Mouse (Mus musculus) heart, embryonic 15.5 days (tissue): ENCODE measurements at regions not wholly inside any gene's neighbourhood (a gene's known extent, or its start where the extent isn't known, plus 50 kb on each side); places are given as distances from the start of the nearest gene placed in this dataset.

Experiments used
- ATAC-seq: fragments of 200-750 bp; cut with Nextera tagmentation; replicated peaks from 2 replicates; pipeline ENCODE4 v1.8.0; 2017; ENCODE audit warnings: low read depth, moderate TSS enrichment; ENCODE audit not compliant: insufficient number of reproducible peaks, insufficient read depth, low FRiP score
- H3K27ac ChIP-seq: fragments of 300-500 bp; sonication (generic); 2 replicates; pipeline ENCODE4 v1.5.1; 2015; ENCODE audit warnings: mild to moderate bottlenecking, inconsistent platforms
- H3K27me3 ChIP-seq: fragments of 300-500 bp; sonication (generic); 2 replicates; pipeline ENCODE4 v1.6.1; 2015; ENCODE audit warnings: inconsistent platforms
- H3K36me3 ChIP-seq: fragments of 300-500 bp; sonication (generic); 2 replicates; pipeline ENCODE4 v1.6.1; 2015; ENCODE audit warnings: mild to moderate bottlenecking, inconsistent platforms
- H3K4me1 ChIP-seq: fragments of 300-500 bp; sonication (generic); replicated peaks from 2 replicates; pipeline ENCODE4 v1.6.1; 2015; ENCODE audit warnings: inconsistent platforms
- H3K4me2 ChIP-seq: fragments of 300-500 bp; sonication (generic); 2 replicates; pipeline ENCODE4 v1.6.1; 2015; ENCODE audit warnings: inconsistent platforms, mild to moderate bottlenecking, moderate library complexity
- H3K4me3 ChIP-seq: fragments of 300-500 bp; sonication (generic); 2 replicates; pipeline ENCODE4 v1.5.1; 2015; ENCODE audit warnings: mild to moderate bottlenecking, inconsistent platforms
- H3K9ac ChIP-seq: fragments of 300-500 bp; sonication (generic); 2 replicates; pipeline ENCODE4 v1.6.1; 2015; ENCODE audit warnings: mild to moderate bottlenecking, inconsistent platforms
- H3K9me3 ChIP-seq: fragments of 300-500 bp; sonication (generic); replicated peaks from 2 replicates; pipeline ENCODE4 v1.6.1; 2016; ENCODE audit warnings: inconsistent platforms
- WGBS: fragments of 180-500 bp; shearing (Covaris S2); methylation state at CpG from one replicate; pipeline ENCODE4 v1.1.7; 2015; ENCODE audit warnings: mixed read lengths; 5-methylcytosine and 5-hydroxymethylcytosine counted together

- H3K27me3 ChIP-seq, result no peaks in the 10 kb centered on the region
- H3K4me2 ChIP-seq, result no peak overlapping the region
- H3K36me3 ChIP-seq, result no peaks in the 10 kb centered on the region
- no peaks in the 10 kb centered on the region for H3K9me3 ChIP-seq
- 56% methylated on average over 2 of the region's 2 CpGs for WGBS
- no peak overlapping the region for H3K27ac ChIP-seq
- no peaks in the 10 kb centered on the region for H3K4me1 ChIP-seq
- H3K9ac ChIP-seq, result no peak overlapping the region
- H3K4me3 ChIP-seq, result no peak overlapping the region
- ATAC-seq, result no peak
Measured at GRCm38 (mm10) chr14:114662028-114662427, 430.0 kb upstream of the Gpc5 start.

GRCm38 (mm10) chr14:114685133-114685532 is 406.9 kb upstream of the Gpc5 start:
- no peaks in the 10 kb centered on the region for H3K9me3 ChIP-seq
- 63% methylated on average over 1 of the region's 1 CpGs for WGBS
- H3K27ac ChIP-seq, result no peak overlapping the region
- H3K36me3 ChIP-seq, result no peaks in the 10 kb centered on the region
- no peak overlapping the region for H3K4me2 ChIP-seq
- H3K4me1 ChIP-seq, result no peaks in the 10 kb centered on the region
- no peak for ATAC-seq
- no peak overlapping the region for H3K9ac ChIP-seq
- no peak overlapping the region for H3K4me3 ChIP-seq
- H3K27me3 ChIP-seq, result no peaks in the 10 kb centered on the region

- Histone ChIP-seq H3K27me3 (no peaks in the 10 kb centered on the region), H3K36me3 (no peaks in the 10 kb centered on the region), H3K4me1 (no peaks in the 10 kb centered on the region), H3K4me3 (no peak overlapping the region), H3K9me3 (no peaks in the 10 kb centered on the region), H3K9ac (no peak overlapping the region), H3K4me2 (no peak overlapping the region), H3K27ac (no peak overlapping the region)
- 57% methylated on average over 1 of the region's 1 CpGs for WGBS
- ATAC-seq, result no peak
Measured at GRCm38 (mm10) chr14:114694930-114695329, 397.1 kb upstream of the Gpc5 start.

- no peaks in the 10 kb centered on the region for H3K4me1 ChIP-seq
- ATAC-seq, result no peak
- no peaks in the 10 kb centered on the region for H3K36me3 ChIP-seq
- H3K4me2 ChIP-seq, result no peak overlapping the region
- H3K4me3 ChIP-seq, result no peak overlapping the region
- no peak overlapping the region for H3K27ac ChIP-seq
- no peaks in the 10 kb centered on the region for H3K27me3 ChIP-seq
- H3K9ac ChIP-seq, result no peak overlapping the region
- no peaks in the 10 kb centered on the region for H3K9me3 ChIP-seq
- WGBS, result 49% methylated on average over 4 of the region's 4 CpGs
Measured at GRCm38 (mm10) chr14:114697543-114697942, 394.5 kb upstream of the Gpc5 start.

- 32% methylated on average over 1 of the region's 1 CpGs for WGBS
- ATAC-seq, result no peak
Measured at GRCm38 (mm10) chr14:114723080-114723479, 368.9 kb upstream of the Gpc5 start.

GRCm38 (mm10) chr14:114767323-114767722 is 324.7 kb upstream of the Gpc5 start:
- Histone ChIP-seq H3K4me3 (no peak overlapping the region), H3K27ac (no peak overlapping the region), H3K9ac (no peak overlapping the region), H3K9me3 (no peaks in the 10 kb centered on the region), H3K4me2 (no peak overlapping the region), H3K27me3 (no peaks in the 10 kb centered on the region), H3K4me1 (no peaks in the 10 kb centered on the region), H3K36me3 (no peaks in the 10 kb centered on the region)
- ATAC-seq, result no peak
- 79% methylated on average over 5 of the region's 5 CpGs for WGBS

More at GRCm38 (mm10) chr14:114723080-114723479, 368.9 kb upstream of the Gpc5 start:
- Histone ChIP-seq H3K27ac (no peak overlapping the region), H3K4me3 (no peak overlapping the region), H3K4me2 (no peak overlapping the region), H3K9ac (no peak overlapping the region), H3K36me3 (no peaks in the 10 kb centered on the region), H3K4me1 (no peaks in the 10 kb centered on the region), H3K9me3 (no peaks in the 10 kb centered on the region), H3K27me3 (no peaks in the 10 kb centered on the region)

- no peaks in the 10 kb centered on the region for H3K4me1 ChIP-seq
- H3K36me3 ChIP-seq, result no peaks in the 10 kb centered on the region
- H3K9me3 ChIP-seq, result no peaks in the 10 kb centered on the region
- no peak overlapping the region for H3K9ac ChIP-seq
- WGBS, result 60% methylated on average over 2 of the region's 2 CpGs
- H3K27me3 ChIP-seq, result no peaks in the 10 kb centered on the region
- H3K4me2 ChIP-seq, result no peak overlapping the region
- no peak for ATAC-seq
- H3K27ac ChIP-seq, result no peak overlapping the region
- no peak overlapping the region for H3K4me3 ChIP-seq
Measured at GRCm38 (mm10) chr14:114776723-114777122, 315.3 kb upstream of the Gpc5 start.

- ATAC-seq, result no peak
- H3K4me1 ChIP-seq, result no peaks in the 10 kb centered on the region
- no peak overlapping the region for H3K27ac ChIP-seq
- H3K9ac ChIP-seq, result no peak overlapping the region
- H3K9me3 ChIP-seq, result no peaks in the 10 kb centered on the region
- H3K27me3 ChIP-seq, result no peaks in the 10 kb centered on the region
- WGBS, result 84% methylated on average over 3 of the region's 3 CpGs
- no peak overlapping the region for H3K4me2 ChIP-seq
- no peaks in the 10 kb centered on the region for H3K36me3 ChIP-seq
- no peak overlapping the region for H3K4me3 ChIP-seq
Measured at GRCm38 (mm10) chr14:114781821-114782220, 310.2 kb upstream of the Gpc5 start.

- no peak overlapping the region for H3K27ac ChIP-seq
- H3K4me1 ChIP-seq, result no peaks in the 10 kb centered on the region
- H3K36me3 ChIP-seq, result no peaks in the 10 kb centered on the region
- H3K4me3 ChIP-seq, result peak overlapping the region; percentile 30
- H3K9me3 ChIP-seq, result no peaks in the 10 kb centered on the region
- H3K9ac ChIP-seq, result no peak overlapping the region
- no peaks in the 10 kb centered on the region; the same call in 1 of the 2 replicates for H3K27me3 ChIP-seq
- 20% methylated on average over 13 of the region's 13 CpGs for WGBS
- peak overlapping the region; percentile 43; the same call in 1 of the 2 replicates for H3K4me2 ChIP-seq
- no peak for ATAC-seq
Measured at GRCm38 (mm10) chr14:114790946-114791830, 300.8 kb upstream of the Gpc5 start.

- Histone ChIP-seq H3K36me3 (no peaks in the 10 kb centered on the region), H3K27ac (no peak overlapping the region), H3K9me3 (no peaks in the 10 kb centered on the region), H3K4me3 (no peak overlapping the region), H3K4me2 (no peak overlapping the region), H3K9ac (no peak overlapping the region), H3K4me1 (no peaks in the 10 kb centered on the region), H3K27me3 (no peaks in the 10 kb centered on the region; the same call in 1 of the 2 replicates)
- WGBS, result 61% methylated on average over 4 of the region's 4 CpGs
- ATAC-seq, result no peak
Measured at GRCm38 (mm10) chr14:114791831-114792224, 300.2 kb upstream of the Gpc5 start.

- 80% methylated on average over 11 of the region's 11 CpGs for WGBS
- H3K4me2 ChIP-seq, result no peak overlapping the region
- no peak for ATAC-seq
Measured at GRCm38 (mm10) chr14:114804643-114805042, 287.4 kb upstream of the Gpc5 start.

GRCm38 (mm10) chr14:114808621-114809020 is 283.4 kb upstream of the Gpc5 start:
- H3K9ac ChIP-seq, result no peak overlapping the region
- no peaks in the 10 kb centered on the region for H3K4me1 ChIP-seq
- ATAC-seq, result no peak
- H3K27ac ChIP-seq, result no peak overlapping the region
- H3K9me3 ChIP-seq, result no peaks in the 10 kb centered on the region
- WGBS, result 64% methylated on average over 2 of the region's 2 CpGs
- H3K4me3 ChIP-seq, result no peak overlapping the region
- H3K27me3 ChIP-seq, result no peaks in the 10 kb centered on the region
- H3K4me2 ChIP-seq, result no peak overlapping the region
- H3K36me3 ChIP-seq, result no peaks in the 10 kb centered on the region

More at GRCm38 (mm10) chr14:114804643-114805042, 287.4 kb upstream of the Gpc5 start:
- Histone ChIP-seq H3K9ac (no peak overlapping the region), H3K4me1 (no peaks in the 10 kb centered on the region), H3K9me3 (no peaks in the 10 kb centered on the region), H3K36me3 (no peaks in the 10 kb centered on the region), H3K27ac (no peak overlapping the region), H3K27me3 (no peaks in the 10 kb centered on the region), H3K4me3 (no peak overlapping the region)
